Mouse (Mus musculus): ENCODE data around the gene Catsperd. TPM values are rescaled to one million over a fixed set of nuclear protein-coding genes. Genes with fewer than 3 reads are reported as not detected.

Catsperd gene
- polyA plus RNA-seq, 1 experiment from 2014 or later, result 0.50 TPM

- ATAC-seq (ENCODE audit: insufficient number of reproducible peaks, insufficient read depth, low FRiP score, low read depth), result no peak
- Histone ChIP-seq H3K4me1 (ENCODE audit: control insufficient read depth in 2 of 2, insufficient read depth in 2 of 2, low read length in 2 of 2) (peaks cover 2 to 5% of the 10 kb centered on the region in 2 experiments; a peak in 2 of 4 replicates), H3K4me3 (ENCODE audit: control insufficient read depth in 1 of 2, insufficient read depth in 1 of 2, low read depth in 1 of 2, low read length in 2 of 2) (no peak overlapping the region), H3K36me3 (ENCODE audit: control insufficient read depth, insufficient read depth, low read length) (no peaks in the 10 kb centered on the region), H3K27me3 (ENCODE audit: control insufficient read depth, insufficient read depth, low read length) (no peaks in the 10 kb centered on the region), H3K4me2 (ENCODE audit: low read length) (no peak overlapping the region), H3K27ac (replicated peaks in 1 of 2; ENCODE audit: control insufficient read depth in 1 of 2, insufficient read depth in 1 of 2, low read depth in 2 of 2, low read length in 2 of 2) (no peak overlapping the region), H3K9ac (ENCODE audit: low read length) (no peak overlapping the region), H3K9me3 (ENCODE audit: control insufficient read depth, low read length) (no peaks in the 10 kb centered on the region)
- WGBS, result 20% methylated on average over 10 of the region's 10 CpGs
These were observed 23.9 kb downstream of the Catsperd start for GRCm38 (mm10) chr17:56651801-56652200.

DNA sequence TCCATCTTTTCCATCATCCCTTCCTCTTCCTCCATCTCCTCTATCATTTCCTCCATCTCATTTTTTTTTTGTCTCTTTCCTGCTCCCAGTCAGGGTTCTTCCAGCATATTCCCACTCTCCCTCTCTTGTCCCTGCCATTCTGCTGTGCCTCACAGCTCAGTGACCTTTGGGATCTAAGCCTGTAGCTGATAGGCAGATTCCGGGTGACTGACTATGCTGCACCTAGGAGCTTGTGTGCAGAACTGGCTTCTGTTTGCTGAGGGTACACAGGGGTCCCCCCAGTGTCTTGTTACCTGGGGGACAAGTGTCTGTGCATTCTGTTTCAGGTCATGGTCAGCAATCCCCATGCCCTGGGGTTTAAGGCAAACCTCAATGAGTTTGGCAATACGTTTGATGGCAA is 26.8 kb downstream of the Catsperd start:
- H3K4me1 ChIP-seq (ENCODE audit: control insufficient read depth in 2 of 2, insufficient read depth in 2 of 2, low read length in 2 of 2), result no peaks in the 10 kb centered on the region
- H3K9ac ChIP-seq (ENCODE audit: low read length), result no peak overlapping the region
- no peaks in the 10 kb centered on the region for H3K9me3 ChIP-seq (ENCODE audit: control insufficient read depth, low read length)
- no peak overlapping the region for H3K4me3 ChIP-seq (ENCODE audit: control insufficient read depth in 1 of 2, insufficient read depth in 1 of 2, low read depth in 1 of 2, low read length in 2 of 2)
- WGBS, result 55% methylated on average over 2 of the region's 2 CpGs
- H3K27ac ChIP-seq (replicated peaks in 1 of 2; ENCODE audit: control insufficient read depth in 1 of 2, insufficient read depth in 1 of 2, low read depth in 2 of 2, low read length in 2 of 2), result no peak overlapping the region
- no peak overlapping the region for H3K4me2 ChIP-seq (ENCODE audit: low read length)
- no peaks in the 10 kb centered on the region for H3K27me3 ChIP-seq (ENCODE audit: control insufficient read depth, insufficient read depth, low read length)
- no peaks in the 10 kb centered on the region for H3K36me3 ChIP-seq (ENCODE audit: control insufficient read depth, insufficient read depth, low read length)
- ATAC-seq (ENCODE audit: insufficient number of reproducible peaks, insufficient read depth, low FRiP score, low read depth), result no peak

GRCm38 (mm10) chr17:56655311-56655710 is 27.4 kb downstream of the Catsperd start:
- no peak overlapping the region for H3K27ac ChIP-seq (replicated peaks in 1 of 2; ENCODE audit: control insufficient read depth in 1 of 2, insufficient read depth in 1 of 2, low read depth in 2 of 2, low read length in 2 of 2)
- H3K4me1 ChIP-seq (ENCODE audit: control insufficient read depth in 2 of 2, insufficient read depth in 2 of 2, low read length in 2 of 2), result no peaks in the 10 kb centered on the region
- H3K4me2 ChIP-seq (ENCODE audit: low read length), result no peak overlapping the region
- no peaks in the 10 kb centered on the region for H3K36me3 ChIP-seq (ENCODE audit: control insufficient read depth, insufficient read depth, low read length)
- H3K9me3 ChIP-seq (ENCODE audit: control insufficient read depth, low read length), result no peaks in the 10 kb centered on the region
- no peak for ATAC-seq (ENCODE audit: insufficient number of reproducible peaks, insufficient read depth, low FRiP score, low read depth)
- no peaks in the 10 kb centered on the region for H3K27me3 ChIP-seq (ENCODE audit: control insufficient read depth, insufficient read depth, low read length)
- no peak overlapping the region for H3K4me3 ChIP-seq (ENCODE audit: control insufficient read depth in 1 of 2, insufficient read depth in 1 of 2, low read depth in 1 of 2, low read length in 2 of 2)
- WGBS, result 56% methylated on average over 3 of the region's 3 CpGs
- H3K9ac ChIP-seq (ENCODE audit: low read length), result no peak overlapping the region

- H3K4me1 ChIP-seq (ENCODE audit: control insufficient read depth in 2 of 2, insufficient read depth in 2 of 2, low read length in 2 of 2), result no peaks in the 10 kb centered on the region
- no peak overlapping the region for H3K9ac ChIP-seq (ENCODE audit: low read length)
- no peak overlapping the region for H3K27ac ChIP-seq (replicated peaks in 1 of 2; ENCODE audit: control insufficient read depth in 1 of 2, insufficient read depth in 1 of 2, low read depth in 2 of 2, low read length in 2 of 2)
- no peaks in the 10 kb centered on the region for H3K27me3 ChIP-seq (ENCODE audit: control insufficient read depth, insufficient read depth, low read length)
- no peak overlapping the region for H3K4me2 ChIP-seq (ENCODE audit: low read length)
- no peaks in the 10 kb centered on the region for H3K36me3 ChIP-seq (ENCODE audit: control insufficient read depth, insufficient read depth, low read length)
- no peaks in the 10 kb centered on the region for H3K9me3 ChIP-seq (ENCODE audit: control insufficient read depth, low read length)
- WGBS, result 79% methylated on average over 6 of the region's 6 CpGs
- no peak overlapping the region for H3K4me3 ChIP-seq (ENCODE audit: control insufficient read depth in 1 of 2, insufficient read depth in 1 of 2, low read depth in 1 of 2, low read length in 2 of 2)
- ATAC-seq (ENCODE audit: insufficient number of reproducible peaks, insufficient read depth, low FRiP score, low read depth), result no peak
These were observed 28.2 kb downstream of the Catsperd start for GRCm38 (mm10) chr17:56656171-56656570.

DNA sequence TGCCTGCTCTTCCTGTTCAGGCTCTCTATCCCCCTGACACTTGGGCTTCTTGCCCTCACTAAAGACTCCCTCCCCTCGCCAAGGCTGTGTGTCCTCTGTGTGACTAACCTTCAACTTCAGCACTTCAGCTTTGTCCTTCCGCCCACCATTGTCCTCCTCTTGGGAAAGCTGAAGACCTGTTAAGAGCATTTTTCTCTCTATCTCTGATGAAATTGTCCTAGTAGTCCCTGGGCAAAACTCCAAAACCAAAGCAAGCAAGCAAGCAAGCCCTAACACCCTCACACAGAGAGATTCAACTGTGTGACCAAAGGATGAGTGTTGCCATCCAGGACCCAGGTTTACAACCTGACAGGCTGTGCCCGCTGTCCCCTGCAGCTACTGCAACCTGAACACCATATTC is 35.7 kb downstream of the Catsperd start:
- Histone ChIP-seq H3K27me3 (ENCODE audit: control insufficient read depth, insufficient read depth, low read length) (peaks cover 8% of the 10 kb centered on the region; the same call in 1 of the 2 replicates), H3K4me2 (ENCODE audit: low read length) (peak overlapping the region; percentile 49; the same call in 1 of the 2 replicates), H3K36me3 (ENCODE audit: control insufficient read depth, insufficient read depth, low read length) (no peaks in the 10 kb centered on the region), H3K27ac (replicated peaks in 1 of 2; ENCODE audit: control insufficient read depth in 1 of 2, insufficient read depth in 1 of 2, low read depth in 2 of 2, low read length in 2 of 2) (no peak overlapping the region), H3K4me3 (ENCODE audit: control insufficient read depth in 1 of 2, insufficient read depth in 1 of 2, low read depth in 1 of 2, low read length in 2 of 2) (no peak overlapping the region), H3K9ac (ENCODE audit: low read length) (peak overlapping the region; percentile 27; the same call in 1 of the 2 replicates), H3K4me1 (ENCODE audit: control insufficient read depth in 2 of 2, insufficient read depth in 2 of 2, low read length in 2 of 2) (peaks cover 9 to 11% of the 10 kb centered on the region in 2 experiments; a peak in 3 of 4 replicates), H3K9me3 (ENCODE audit: control insufficient read depth, low read length) (no peaks in the 10 kb centered on the region)
- 44% methylated on average over 3 of the region's 3 CpGs for WGBS
- no peak for ATAC-seq (ENCODE audit: insufficient number of reproducible peaks, insufficient read depth, low FRiP score, low read depth)

- no peaks in the 10 kb centered on the region for H3K36me3 ChIP-seq (ENCODE audit: control insufficient read depth, insufficient read depth, low read length)
- H3K4me1 ChIP-seq (ENCODE audit: control insufficient read depth in 2 of 2, insufficient read depth in 2 of 2, low read length in 2 of 2), result peaks cover 9 to 11% of the 10 kb centered on the region in 2 experiments; a peak in 3 of 4 replicates
- H3K9me3 ChIP-seq (ENCODE audit: control insufficient read depth, low read length), result no peaks in the 10 kb centered on the region
- no peak overlapping the region for H3K27ac ChIP-seq (replicated peaks in 1 of 2; ENCODE audit: control insufficient read depth in 1 of 2, insufficient read depth in 1 of 2, low read depth in 2 of 2, low read length in 2 of 2)
- H3K27me3 ChIP-seq (ENCODE audit: control insufficient read depth, insufficient read depth, low read length), result peaks cover 8% of the 10 kb centered on the region; the same call in 1 of the 2 replicates
- H3K4me2 ChIP-seq (ENCODE audit: low read length), result peak overlapping the region; percentile 49
- no peak overlapping the region; a peak in 1 of 4 replicates for H3K4me3 ChIP-seq (ENCODE audit: control insufficient read depth in 1 of 2, insufficient read depth in 1 of 2, low read depth in 1 of 2, low read length in 2 of 2)
- 4% methylated on average over 10 of the region's 10 CpGs for WGBS
- H3K9ac ChIP-seq (ENCODE audit: low read length), result no peak overlapping the region
- 0 out of 2 replicates have a peak, but pooled peaks have one; percentile 14 for ATAC-seq (ENCODE audit: insufficient number of reproducible peaks, insufficient read depth, low FRiP score, low read depth)
These were observed 36.4 kb downstream of the Catsperd start for GRCm38 (mm10) chr17:56664333-56664732.

- 87% methylated on average over 4 of the region's 4 CpGs for WGBS
- H3K27ac ChIP-seq (replicated peaks in 1 of 2; ENCODE audit: control insufficient read depth in 1 of 2, insufficient read depth in 1 of 2, low read depth in 2 of 2, low read length in 2 of 2), result no peak overlapping the region
- H3K4me1 ChIP-seq (ENCODE audit: control insufficient read depth in 2 of 2, insufficient read depth in 2 of 2, low read length in 2 of 2), result peaks cover 9 to 11% of the 10 kb centered on the region in 2 experiments; a peak in 3 of 4 replicates
- H3K4me3 ChIP-seq (ENCODE audit: control insufficient read depth in 1 of 2, insufficient read depth in 1 of 2, low read depth in 1 of 2, low read length in 2 of 2), result no peak overlapping the region
- ATAC-seq (ENCODE audit: insufficient number of reproducible peaks, insufficient read depth, low FRiP score, low read depth), result no peak
- H3K36me3 ChIP-seq (ENCODE audit: control insufficient read depth, insufficient read depth, low read length), result no peaks in the 10 kb centered on the region
- H3K9me3 ChIP-seq (ENCODE audit: control insufficient read depth, low read length), result no peaks in the 10 kb centered on the region
- H3K4me2 ChIP-seq (ENCODE audit: low read length), result no peak overlapping the region
- H3K9ac ChIP-seq (ENCODE audit: low read length), result no peak overlapping the region
- peaks cover 8% of the 10 kb centered on the region; the same call in 1 of the 2 replicates for H3K27me3 ChIP-seq (ENCODE audit: control insufficient read depth, insufficient read depth, low read length)
These were observed 38.4 kb downstream of the Catsperd start for GRCm38 (mm10) chr17:56666384-56666783.

DNA sequence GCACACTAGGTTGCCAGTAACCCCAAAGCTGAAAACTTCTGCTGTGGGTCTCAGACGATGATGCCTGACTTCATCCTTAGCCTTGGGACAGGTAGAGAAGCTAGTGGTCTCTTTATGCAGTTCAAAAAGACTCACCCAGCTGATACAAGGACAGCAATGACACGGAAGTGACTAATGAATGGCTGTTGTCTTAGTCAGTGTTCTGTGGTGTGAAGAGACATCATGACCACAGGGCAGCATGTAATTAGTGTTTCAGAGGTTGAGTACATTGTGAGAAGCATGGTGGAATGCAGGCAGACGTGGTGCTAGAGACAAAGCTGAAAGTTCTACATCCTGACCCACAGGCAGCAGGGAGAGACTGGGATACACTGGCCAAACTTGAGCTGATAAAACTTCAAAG is 39.6 kb downstream of the Catsperd start:
- Histone ChIP-seq H3K4me2 (ENCODE audit: low read length) (no peak overlapping the region), H3K27ac (replicated peaks in 1 of 2; ENCODE audit: control insufficient read depth in 1 of 2, insufficient read depth in 1 of 2, low read depth in 2 of 2, low read length in 2 of 2) (no peak overlapping the region), H3K9me3 (ENCODE audit: control insufficient read depth, low read length) (no peaks in the 10 kb centered on the region), H3K9ac (ENCODE audit: low read length) (no peak overlapping the region), H3K4me1 (ENCODE audit: control insufficient read depth in 2 of 2, insufficient read depth in 2 of 2, low read length in 2 of 2) (peaks cover 11 to 12% of the 10 kb centered on the region in 2 experiments; a peak in 3 of 4 replicates), H3K4me3 (ENCODE audit: control insufficient read depth in 1 of 2, insufficient read depth in 1 of 2, low read depth in 1 of 2, low read length in 2 of 2) (no peak overlapping the region), H3K36me3 (ENCODE audit: control insufficient read depth, insufficient read depth, low read length) (no peaks in the 10 kb centered on the region), H3K27me3 (ENCODE audit: control insufficient read depth, insufficient read depth, low read length) (peaks cover 8% of the 10 kb centered on the region; the same call in 1 of the 2 replicates)
- ATAC-seq (ENCODE audit: insufficient number of reproducible peaks, insufficient read depth, low FRiP score, low read depth), result no peak
- 62% methylated on average over 3 of the region's 3 CpGs for WGBS

Data from heart, embryonic 14.5 days (tissue).